Mouse (Mus musculus): ENCODE results near the gene Rab11fip2. TPM values are rescaled to one million over a fixed set of nuclear protein-coding genes. Genes with fewer than 3 reads are reported as not detected.

Rab11fip2 gene
- total and polyA plus RNA-seq, 3 experiments: 2.6 to 4.5 (median 3.1) TPM

GRCm38 (mm10) chr19:59888846-59889245 is 54.6 kb downstream of the Rab11fip2 start:
- Histone ChIP-seq H3K79me2 (replicated peaks; ENCODE audit: control insufficient read depth, extremely low read depth, insufficient read depth, poor library complexity, severe bottlenecking) (no peaks in the 10 kb centered on the region), H3K4me2 (ENCODE audit: insufficient read depth, low read depth, poor library complexity, severe bottlenecking) (no peak overlapping the region), H3K27me3 (replicated peaks) (no peaks in the 10 kb centered on the region), H3K9me3 (replicated peaks; ENCODE audit: low read length) (no peaks in the 10 kb centered on the region), H3K27ac (ENCODE audit: insufficient read depth, low read depth) (no peak overlapping the region), H3K4me3 (replicated peaks in 1 of 3; ENCODE audit: low read depth in 2 of 3, low read length in 2 of 3, poor library complexity in 1 of 3) (no peak overlapping the region), H3K4me1 (ENCODE audit: control insufficient read depth in 1 of 2, insufficient read depth in 2 of 2) (peaks cover 0 to 10% of the 10 kb centered on the region in 2 experiments; a peak in 1 of 4 replicates), H3K9ac (ENCODE audit: insufficient read depth, low read depth) (no peak overlapping the region), H3K36me3 (replicated peaks in 1 of 2; ENCODE audit: control insufficient read depth in 1 of 2, insufficient read depth in 1 of 2, low read length in 1 of 2) (no peaks in the 10 kb centered on the region)
- TF ChIP-seq CTCF (conservative IDR thresholded peaks at IDR 0.05 in 1 of 2, IDR thresholded peaks at IDR 0.05 in 1 of 2; ENCODE audit: low read depth in 2 of 2, low read length in 2 of 2) (no peak), MEF2A (IDR thresholded peaks at IDR 0.05; ENCODE audit: borderline replicate concordance, low read depth, low read length) (no peak), ZC3H11A (IDR thresholded peaks at IDR 0.05; ENCODE audit: low read depth, low read length) (no peak), IRF4 (IDR thresholded peaks at IDR 0.05; ENCODE audit: low read depth, low read length) (no peak), MYC (IDR thresholded peaks at IDR 0.05; ENCODE audit: low read depth, low read length) (no peak), KAT2A (IDR thresholded peaks at IDR 0.05; ENCODE audit: insufficient replicate concordance, low read length) (no peak), MAZ (IDR thresholded peaks at IDR 0.05; ENCODE audit: low read depth, low read length) (no peak), JUND (conservative IDR thresholded peaks at IDR 0.05; ENCODE audit: low read depth, low read length) (no peak), CHD1 (IDR thresholded peaks at IDR 0.05; ENCODE audit: low read depth, low read length) (no peak)
- DNase-seq (ENCODE audit: extremely low read depth): no peak
- in situ Hi-C loops (cut with MboI; ENCODE audit: low pct_ligation_motif_present, low pct_unique_long_range_greater_than_20kb, low sequenced_read_pairs) (no loop called here), dilution Hi-C loops (cut with MboI; ENCODE audit: extremely low pct_ligation_motif_present, extremely low pct_unique_long_range_greater_than_20kb, low sequenced_read_pairs) (no loop called here)

- H3K27me3 ChIP-seq (replicated peaks): no peaks in the 10 kb centered on the region
- H3K4me1 ChIP-seq (ENCODE audit: control insufficient read depth in 1 of 2, insufficient read depth in 2 of 2): peaks cover 0 to 10% of the 10 kb centered on the region in 2 experiments; a peak in 1 of 4 replicates
- no peak overlapping the region for H3K27ac ChIP-seq (ENCODE audit: insufficient read depth, low read depth)
- H3K9me3 ChIP-seq (replicated peaks; ENCODE audit: low read length): no peaks in the 10 kb centered on the region
- H3K36me3 ChIP-seq (replicated peaks in 1 of 2; ENCODE audit: control insufficient read depth in 1 of 2, insufficient read depth in 1 of 2, low read length in 1 of 2): no peaks in the 10 kb centered on the region
- no peak for TF ChIP-seq PAX5 (IDR thresholded peaks at IDR 0.05; ENCODE audit: low read length)
- no peak for TF ChIP-seq E2F4 (IDR thresholded peaks at IDR 0.05; ENCODE audit: insufficient replicate concordance, low read depth, low read length)
- no peak for TF ChIP-seq JUN (IDR thresholded peaks at IDR 0.05; ENCODE audit: insufficient read depth, low read depth, low read length)
- no peak for TF ChIP-seq IRF4 (IDR thresholded peaks at IDR 0.05; ENCODE audit: low read depth, low read length)
- TF ChIP-seq POLR2AphosphoS2 (IDR thresholded peaks at IDR 0.05; ENCODE audit: low read depth, low read length): no peak
- TF ChIP-seq ZNF384 (IDR thresholded peaks at IDR 0.05; ENCODE audit: low read depth, low read length): no peak
- TF ChIP-seq GABPA (IDR thresholded peaks at IDR 0.05; ENCODE audit: insufficient replicate concordance, low read depth, low read length): no peak
- TF ChIP-seq HCFC1 (IDR thresholded peaks at IDR 0.05; ENCODE audit: low read depth, low read length): no peak
- no peak for TF ChIP-seq EP300 (IDR thresholded peaks at IDR 0.05; ENCODE audit: low read length)
- TF ChIP-seq KAT2A (IDR thresholded peaks at IDR 0.05; ENCODE audit: insufficient replicate concordance, low read length): no peak
- TF ChIP-seq JUND (conservative IDR thresholded peaks at IDR 0.05; ENCODE audit: low read depth, low read length): no peak
- TF ChIP-seq SIN3A (IDR thresholded peaks at IDR 0.05; ENCODE audit: low read length): no peak
- no peak for TF ChIP-seq RCOR1 (conservative IDR thresholded peaks at IDR 0.05; ENCODE audit: low read depth, low read length)
- TF ChIP-seq USF2 (conservative IDR thresholded peaks at IDR 0.05; ENCODE audit: low read depth, low read length): no peak
- no peak for TF ChIP-seq MAX (IDR thresholded peaks at IDR 0.05; ENCODE audit: low read length)
- no peak for TF ChIP-seq ZMIZ1 (IDR thresholded peaks at IDR 0.05; ENCODE audit: low read depth, low read length)
- no peak for TF ChIP-seq ETS1 (conservative IDR thresholded peaks at IDR 0.05; ENCODE audit: low read depth, low read length)
- no peak for TF ChIP-seq NELFE (IDR thresholded peaks at IDR 0.05; ENCODE audit: low read depth, low read length)
- TF ChIP-seq USF1 (IDR thresholded peaks at IDR 0.05; ENCODE audit: low read depth, low read length): no peak
- no peak for TF ChIP-seq ZKSCAN1 (IDR thresholded peaks at IDR 0.05; ENCODE audit: borderline replicate concordance, low read depth, low read length)
- no peak overlapping the region for H3K4me3 ChIP-seq (replicated peaks in 1 of 3; ENCODE audit: low read depth in 2 of 3, low read length in 2 of 3, poor library complexity in 1 of 3)
- dilution Hi-C loops (cut with MboI; ENCODE audit: extremely low pct_ligation_motif_present, extremely low pct_unique_long_range_greater_than_20kb, low sequenced_read_pairs) (no loop called here), in situ Hi-C loops (cut with MboI; ENCODE audit: low pct_ligation_motif_present, low pct_unique_long_range_greater_than_20kb, low sequenced_read_pairs) (no loop called here)
- no peak overlapping the region for H3K4me2 ChIP-seq (ENCODE audit: insufficient read depth, low read depth, poor library complexity, severe bottlenecking)
- H3K79me2 ChIP-seq (replicated peaks; ENCODE audit: control insufficient read depth, extremely low read depth, insufficient read depth, poor library complexity, severe bottlenecking): no peaks in the 10 kb centered on the region
- DNase-seq (ENCODE audit: extremely low read depth): no peak
- H3K9ac ChIP-seq (ENCODE audit: insufficient read depth, low read depth): no peak overlapping the region
Observed at GRCm38 (mm10) chr19:59887866-59888265, 55.6 kb downstream of the Rab11fip2 start.
